Mouse (Mus musculus) CD4-positive, CD25-positive, alpha-beta regulatory T cell, adult 2 months (primary cell): ENCODE results near the gene Igsf8.

Experiments
- DNase-seq: peaks from one replicate; pipeline ENCODE4 v3.0.0-alpha.2; 2012; ENCODE audit warnings: low read depth, low spot score

The Igsf8 gene

GRCm38 (mm10) chr1:172261477-172262078 lies at the start of gene Igsf8:
Gene Igsf8 (plus strand): TSS chr1:172261641.
- no peak for DNase-seq

- no peak for DNase-seq
Measured at GRCm38 (mm10) chr1:172212776-172213175, 48.7 kb upstream of the Igsf8 start.

GRCm38 (mm10) chr1:172213771-172214170 lies 47.7 kb upstream of the Igsf8 start:
- no peak for DNase-seq

GRCm38 (mm10) chr1:172214748-172215147 lies 46.7 kb upstream of the Igsf8 start:
- no peak for DNase-seq

- DNase-seq = peak; percentile 94
Measured at GRCm38 (mm10) chr1:172217148-172217547, 44.3 kb upstream of the Igsf8 start.

GRCm38 (mm10) chr1:172218164-172218910 lies 43.1 kb upstream of the Igsf8 start:
- no peak for DNase-seq

GRCm38 (mm10) chr1:172219451-172220406 lies 41.7 kb upstream of the Igsf8 start, which contains the start of gene Casq1:
Gene Casq1 (minus strand): TSS chr1:172219868.
- no peak for DNase-seq

GRCm38 (mm10) chr1:172220414-172220813 lies 41.0 kb upstream of the Igsf8 start:
- no peak for DNase-seq

GRCm38 (mm10) chr1:172221297-172222063 lies 40.0 kb upstream of the Igsf8 start:
- no peak for DNase-seq

GRCm38 (mm10) chr1:172228209-172228608 lies 33.2 kb upstream of the Igsf8 start:
- DNase-seq = no peak

GRCm38 (mm10) chr1:172229215-172229614 lies 32.2 kb upstream of the Igsf8 start:
- no peak for DNase-seq

GRCm38 (mm10) chr1:172240945-172241708 lies 20.3 kb upstream of the Igsf8 start:
- DNase-seq = no peak

- no peak for DNase-seq
Measured at GRCm38 (mm10) chr1:172242401-172242800, 19.0 kb upstream of the Igsf8 start.

- DNase-seq = peak; percentile 8
Measured at GRCm38 (mm10) chr1:172243547-172244205, 17.8 kb upstream of the Igsf8 start.

GRCm38 (mm10) chr1:172244645-172245044 lies 16.8 kb upstream of the Igsf8 start:
- DNase-seq = peak; percentile 7

- DNase-seq = no peak
Measured at GRCm38 (mm10) chr1:172247216-172247615, 14.2 kb upstream of the Igsf8 start.

- DNase-seq = peak; percentile 65
Measured at GRCm38 (mm10) chr1:172247679-172248078, 13.8 kb upstream of the Igsf8 start.

GRCm38 (mm10) chr1:172258314-172258713 lies 3.1 kb upstream of the Igsf8 start, which contains the start of gene Atp1a4:
Gene Atp1a4 (minus strand): TSS chr1:172258414.
- no peak for DNase-seq

GRCm38 (mm10) chr1:172271208-172271607 lies 9.8 kb downstream of the Igsf8 start:
- no peak for DNase-seq

- DNase-seq = no peak
Measured at GRCm38 (mm10) chr1:172271765-172272164, 10.3 kb downstream of the Igsf8 start.
